Mouse (Mus musculus): ENCODE measurements around the gene Rab43.
A peak's percentile ranks its signal among the peaks of the same experiment; 100 is the strongest.
"Not testable (repeated sequence)": the region's sequence is repeated elsewhere in the genome, so short reads cannot be mapped to it uniquely, and the experiment has no call there.

Gene Rab43

DNA sequence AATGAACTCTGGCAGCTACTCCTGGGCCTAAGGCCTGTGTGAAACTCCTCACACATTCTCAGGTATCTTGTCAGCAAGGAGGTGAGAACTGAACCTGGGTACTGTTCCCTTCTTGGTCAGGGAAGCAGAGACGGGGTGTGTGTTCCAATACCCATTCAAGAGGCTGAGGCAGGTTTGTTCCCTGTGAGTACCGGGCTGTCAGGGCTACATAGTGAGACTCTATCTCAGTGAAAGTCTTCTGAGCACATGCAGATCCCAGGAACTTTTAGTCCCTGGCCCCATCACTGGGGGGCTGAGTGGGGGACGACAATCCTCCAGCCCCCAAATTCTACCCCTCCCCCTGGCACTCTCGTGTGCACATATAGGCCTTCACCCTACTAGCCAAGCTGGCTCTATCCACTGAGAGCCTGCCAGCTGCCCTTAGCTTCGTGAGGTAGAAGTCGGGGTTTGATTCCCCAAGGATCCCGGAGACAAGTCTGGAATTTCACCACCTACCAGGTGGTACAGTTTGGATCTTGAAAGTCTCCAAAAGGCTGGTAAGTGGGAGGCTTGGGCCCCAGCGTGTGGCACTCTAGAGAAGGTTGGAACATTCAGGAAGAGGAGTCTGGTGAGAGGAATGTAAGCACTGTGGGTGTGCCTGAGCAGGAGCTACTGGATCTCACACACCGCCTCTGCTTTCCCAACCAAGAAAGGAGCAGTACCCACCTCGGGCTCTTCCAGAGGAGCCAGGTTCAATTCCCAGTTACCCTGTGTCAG, 31.2 kb downstream of the Rab43 start:
- DNase-seq = no peak

DNA sequence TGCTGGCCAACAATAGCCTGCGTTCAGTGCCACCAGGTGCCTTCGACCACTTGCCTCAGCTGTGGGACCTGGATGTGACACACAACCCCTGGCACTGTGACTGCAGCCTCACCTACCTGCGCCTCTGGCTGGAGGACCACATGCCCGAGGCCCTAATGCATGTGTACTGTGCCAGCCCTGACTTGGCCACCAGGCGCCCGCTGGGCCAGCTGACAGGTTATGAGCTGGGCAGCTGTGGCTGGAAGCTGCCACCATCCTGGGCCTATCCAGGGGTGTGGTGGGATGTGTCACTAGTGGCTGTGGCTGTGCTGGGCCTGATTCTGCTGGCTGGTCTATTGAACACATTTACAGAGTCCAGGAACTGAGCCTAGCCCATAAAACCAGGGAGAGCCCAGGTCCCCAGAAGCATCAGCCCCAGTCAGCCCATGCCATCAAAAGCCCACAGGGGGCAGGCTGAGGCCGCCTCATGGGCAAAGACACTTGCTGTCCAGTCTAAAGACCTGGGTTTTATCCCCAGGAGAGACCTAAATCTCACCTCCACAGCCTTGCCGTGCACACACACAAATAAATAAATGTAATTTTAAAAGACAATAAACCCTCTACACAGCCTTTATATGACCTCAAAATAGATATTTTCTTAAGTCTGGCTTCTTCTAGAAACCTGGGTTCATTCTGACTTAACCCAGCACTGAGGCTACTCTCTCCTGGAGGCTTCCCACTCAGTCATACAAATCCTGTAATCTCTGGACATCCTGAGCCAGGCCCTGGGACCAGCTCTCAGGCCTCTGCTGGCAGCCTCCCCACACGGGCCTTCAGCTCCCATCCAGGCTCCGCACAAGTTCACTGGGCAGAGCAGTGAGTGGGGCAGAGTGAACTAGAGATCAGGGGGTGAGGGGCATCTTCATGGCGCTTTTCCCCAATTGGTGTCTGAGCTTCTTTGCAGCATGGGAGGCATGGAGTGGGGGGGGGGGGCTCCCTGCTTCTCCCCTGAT, 32.5 kb downstream of the Rab43 start:
- no peak for DNase-seq

DNA sequence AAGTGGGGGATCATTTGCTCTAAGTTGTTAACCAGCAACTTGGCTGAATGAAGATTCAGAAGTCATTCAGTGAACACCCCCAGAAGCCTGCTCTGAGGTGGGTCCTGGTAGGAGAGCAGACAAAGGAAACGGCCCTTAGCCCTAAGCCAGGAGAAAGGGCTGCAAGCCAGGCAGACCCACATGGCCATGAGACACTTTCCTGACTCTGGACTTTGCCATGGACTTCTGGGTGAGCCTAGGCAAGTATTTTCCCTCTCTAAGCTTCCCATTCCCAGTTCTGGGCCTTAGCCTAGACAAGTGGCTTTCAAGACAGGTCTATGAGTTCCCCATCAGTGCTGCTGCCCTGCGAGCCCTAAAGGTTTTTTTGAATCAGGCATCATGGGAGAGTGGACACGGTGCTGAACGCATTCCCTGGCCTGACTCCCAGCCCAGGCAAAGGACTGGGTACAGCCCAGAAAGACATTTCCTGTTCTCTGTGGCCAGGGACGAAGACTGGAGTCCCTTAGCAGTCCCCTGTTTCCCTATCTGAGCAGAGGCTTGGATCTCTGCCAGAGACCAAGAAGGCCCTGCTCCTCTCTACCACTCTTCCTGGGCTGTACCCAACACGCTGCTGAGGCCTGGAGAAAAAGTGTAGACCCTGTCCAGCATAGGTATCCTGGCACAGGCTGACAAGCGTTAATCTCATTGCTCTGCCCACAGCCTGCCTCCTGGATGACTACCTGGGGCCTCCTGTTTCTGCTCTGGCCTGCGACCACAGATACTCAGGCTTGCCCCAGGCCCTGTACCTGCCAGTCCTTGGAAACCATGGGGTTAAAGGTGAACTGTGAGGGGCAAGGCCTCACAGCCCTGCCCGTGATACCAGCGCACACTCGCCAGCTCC, 33.4 kb downstream of the Rab43 start:
- DNase-seq = no peak

DNA sequence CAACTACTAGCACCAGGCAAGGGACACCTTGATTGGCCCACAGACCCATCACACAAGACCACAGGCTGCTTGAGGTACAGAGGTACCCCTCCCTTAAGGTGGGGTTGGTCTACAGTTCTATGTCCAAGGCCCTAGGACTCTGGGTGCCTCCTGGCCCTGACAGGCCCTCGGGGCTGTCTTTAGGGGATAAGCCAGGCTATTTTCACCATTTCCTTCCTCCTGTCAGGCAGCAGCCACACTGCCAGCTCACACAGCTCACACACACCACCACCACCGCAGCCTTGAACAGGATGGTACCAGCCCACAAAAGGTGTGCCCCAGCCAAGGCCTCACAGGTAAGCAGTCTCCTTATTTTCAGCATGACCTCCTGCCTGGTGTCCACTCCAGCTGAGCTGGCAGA, 34.1 kb downstream of the Rab43 start, which contains the start of gene Gp9:
Gp9 (plus strand) TSS at position 231 of the 400 bp plus-strand sequence.
- DNase-seq = no peak

DNA sequence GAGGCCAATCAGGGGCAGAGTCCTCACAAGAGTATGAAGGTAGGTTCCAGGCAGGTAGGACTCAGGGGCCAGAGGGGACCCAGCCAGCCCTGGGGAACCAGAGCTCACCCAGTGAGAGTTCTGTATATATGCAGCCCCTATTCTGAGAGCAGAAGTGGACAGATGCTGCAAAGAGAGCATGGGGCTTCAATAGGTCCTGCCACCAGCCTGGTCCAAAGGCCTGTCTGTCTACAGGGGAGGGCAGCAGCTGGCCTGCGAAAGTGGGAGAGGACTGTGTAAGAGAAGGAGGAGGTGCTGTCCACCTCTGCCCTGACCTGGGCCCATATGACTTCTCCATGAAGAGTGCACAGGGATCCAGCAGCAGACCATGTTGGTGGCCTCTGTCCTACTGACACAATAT, 35.3 kb downstream of the Rab43 start:
- DNase-seq = no peak

DNA sequence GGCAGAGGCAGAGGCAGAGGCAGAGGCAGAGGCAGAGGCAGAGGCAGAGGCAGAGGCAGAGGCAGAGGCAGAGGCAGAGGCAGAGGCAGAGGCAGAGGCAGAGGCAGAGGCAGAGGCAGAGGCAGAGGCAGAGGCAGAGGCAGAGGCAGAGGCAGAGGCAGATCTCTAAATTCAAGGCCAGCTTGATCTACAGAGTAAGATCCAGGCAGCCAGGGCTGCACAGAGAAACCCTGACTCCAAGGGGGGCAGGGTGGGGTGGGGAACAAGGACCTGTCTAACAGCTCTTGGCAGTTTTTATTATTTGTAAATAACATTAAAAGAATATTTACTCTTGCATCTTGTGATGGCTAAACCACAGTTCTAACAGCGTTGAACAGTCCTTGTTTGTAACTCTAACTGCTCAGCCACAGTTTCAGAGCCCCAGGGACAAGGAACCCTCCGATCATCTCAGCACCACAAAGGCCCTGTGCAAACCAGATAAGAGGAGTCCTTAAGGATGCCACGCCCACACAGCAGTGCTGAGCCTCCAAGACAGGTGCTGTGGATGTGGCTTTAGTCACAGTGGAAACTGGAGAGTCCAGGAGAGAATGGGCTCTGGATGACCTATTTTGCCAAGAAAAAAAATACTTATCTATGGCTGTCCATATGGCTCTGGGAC, 36.2 kb downstream of the Rab43 start:
- DNase-seq = no peak

DNA sequence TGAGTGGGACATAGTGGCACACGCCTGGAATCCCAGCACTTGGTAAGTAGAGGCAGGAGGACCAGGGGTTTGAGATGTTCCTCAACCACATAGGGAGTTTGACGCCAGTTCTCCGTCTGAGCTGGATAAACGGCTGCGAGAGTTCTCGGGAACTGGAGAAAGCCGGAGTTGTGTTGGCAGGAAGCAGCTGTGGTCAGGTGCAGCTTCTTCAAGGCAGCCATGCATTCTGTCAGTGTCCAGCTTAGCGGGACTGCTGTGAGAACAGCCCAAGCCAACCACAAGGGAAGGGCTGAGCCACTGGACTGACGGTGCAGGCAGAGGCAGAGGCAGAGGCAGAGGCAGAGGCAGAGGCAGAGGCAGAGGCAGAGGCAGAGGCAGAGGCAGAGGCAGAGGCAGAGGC, 37.1 kb downstream of the Rab43 start:
- no peak for DNase-seq

DNA sequence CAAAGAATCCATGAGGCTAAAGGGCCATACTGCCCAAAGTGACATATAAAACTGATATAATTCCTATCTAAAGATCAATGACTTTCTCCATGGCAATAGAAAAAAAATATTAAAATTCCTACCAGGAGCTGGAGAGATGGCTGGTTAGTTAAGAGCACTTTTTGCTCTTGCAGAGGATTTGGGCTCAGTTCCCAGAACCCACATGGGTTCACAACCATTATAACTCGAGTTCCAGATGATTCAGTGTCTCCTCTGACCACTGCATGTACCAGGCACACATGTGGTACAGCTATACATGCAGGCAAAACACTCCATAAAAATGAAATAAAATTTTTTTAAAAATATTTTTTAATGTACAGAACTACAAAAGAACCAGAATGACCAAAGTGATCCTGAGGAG, 37.5 kb downstream of the Rab43 start:
- no peak for DNase-seq

DNA sequence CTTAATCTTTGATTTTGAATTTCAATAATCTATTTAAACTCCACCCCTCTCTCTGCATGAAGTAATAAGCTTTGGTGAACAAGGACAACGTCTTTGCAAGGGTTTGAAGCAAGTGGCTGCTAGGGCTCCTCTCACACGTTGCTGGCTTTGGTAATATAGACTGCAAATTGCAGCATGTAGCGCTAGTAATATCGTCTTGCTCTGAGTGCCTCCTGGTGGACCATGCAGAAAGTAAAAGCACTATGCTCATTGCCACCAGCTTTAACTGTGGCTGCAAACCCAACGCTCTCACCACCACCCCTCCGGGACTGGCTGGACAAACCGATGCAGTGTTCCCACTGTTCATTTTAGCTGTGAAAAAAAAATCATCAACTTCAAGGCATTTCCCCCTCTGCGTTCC, 41.3 kb downstream of the Rab43 start:
- no peak for DNase-seq

DNA sequence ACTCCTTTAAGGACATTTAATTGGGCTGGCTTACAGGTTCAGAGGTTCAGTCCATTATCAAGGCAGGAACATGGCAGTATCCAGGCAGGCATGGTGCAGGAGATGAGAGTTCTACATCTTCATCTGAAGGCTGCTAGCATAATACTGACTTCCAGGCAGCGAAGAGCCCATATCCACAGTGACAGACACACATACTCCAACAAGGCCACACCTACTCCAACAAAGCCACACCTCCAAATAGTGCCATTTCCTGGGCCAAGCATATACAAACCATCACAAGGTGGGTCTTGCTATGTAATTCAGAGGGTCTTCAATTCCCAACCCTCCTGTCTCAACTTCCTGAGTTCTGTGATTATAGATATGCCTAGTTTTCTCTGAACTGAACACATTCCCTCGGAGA, 47.7 kb downstream of the Rab43 start:
- not testable (repeated sequence) for DNase-seq

DNA sequence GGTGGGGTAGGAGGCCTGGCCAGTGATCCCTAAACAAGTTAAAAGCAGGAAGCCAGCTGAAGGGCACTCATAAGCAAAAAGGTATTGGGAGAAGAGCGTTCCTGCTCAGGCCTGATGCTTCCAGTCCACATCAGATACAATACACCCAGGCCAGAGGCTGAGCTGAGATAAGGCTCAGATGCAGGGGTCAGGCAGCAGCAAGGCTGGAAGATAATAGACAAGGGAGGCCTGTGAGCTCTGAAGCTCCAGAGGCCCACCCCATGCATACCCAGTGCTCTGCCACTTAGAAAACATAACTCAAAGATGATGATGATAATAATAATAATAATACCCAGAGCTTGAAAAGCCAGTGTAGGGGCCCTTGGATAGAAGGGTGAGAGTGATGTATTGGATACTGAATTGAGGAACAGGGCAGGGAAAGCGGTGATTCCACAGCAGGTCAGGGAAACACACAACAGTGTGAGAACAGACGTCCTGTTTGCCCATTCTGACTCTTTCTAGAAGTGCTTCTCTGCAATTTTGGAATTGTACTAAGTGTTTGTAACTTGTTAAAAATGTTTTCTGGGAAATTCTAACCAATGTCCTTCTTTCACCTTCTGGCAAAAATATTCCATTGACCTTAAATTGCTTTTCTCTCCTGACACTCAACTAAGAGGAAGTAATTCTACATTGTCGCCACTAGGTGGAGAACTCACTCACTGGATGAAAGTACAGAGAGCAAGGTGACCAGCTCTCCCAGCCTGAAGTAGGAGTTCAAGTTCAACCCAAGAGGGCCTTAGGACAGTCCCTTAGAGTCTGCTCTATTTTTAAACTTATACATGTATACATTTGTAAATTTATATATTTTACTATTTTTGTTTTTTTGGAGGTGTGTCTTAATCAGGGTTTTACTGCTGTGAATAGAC, 48.3 kb downstream of the Rab43 start:
- DNase-seq = peak; percentile 28

DNA sequence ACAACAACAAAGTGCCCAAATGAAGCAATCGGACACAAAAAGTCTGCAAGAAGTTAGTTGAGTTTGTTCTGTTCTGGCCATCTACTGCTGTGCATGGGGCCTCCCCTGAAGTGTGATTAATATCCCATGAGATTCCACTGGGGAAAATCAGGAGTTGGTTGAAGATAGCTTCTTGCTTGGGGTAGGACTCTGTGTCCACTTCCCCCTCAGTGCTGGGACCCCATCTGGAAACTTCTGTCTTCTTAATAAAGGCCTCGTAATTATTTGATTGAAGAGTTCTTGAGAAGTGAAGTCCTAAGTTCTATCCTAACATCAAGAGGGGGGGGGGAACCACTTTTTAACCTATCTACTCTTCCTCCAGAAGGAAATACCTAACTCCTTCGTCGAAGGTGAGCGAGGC, 49.8 kb downstream of the Rab43 start:
- DNase-seq = no peak

DNA sequence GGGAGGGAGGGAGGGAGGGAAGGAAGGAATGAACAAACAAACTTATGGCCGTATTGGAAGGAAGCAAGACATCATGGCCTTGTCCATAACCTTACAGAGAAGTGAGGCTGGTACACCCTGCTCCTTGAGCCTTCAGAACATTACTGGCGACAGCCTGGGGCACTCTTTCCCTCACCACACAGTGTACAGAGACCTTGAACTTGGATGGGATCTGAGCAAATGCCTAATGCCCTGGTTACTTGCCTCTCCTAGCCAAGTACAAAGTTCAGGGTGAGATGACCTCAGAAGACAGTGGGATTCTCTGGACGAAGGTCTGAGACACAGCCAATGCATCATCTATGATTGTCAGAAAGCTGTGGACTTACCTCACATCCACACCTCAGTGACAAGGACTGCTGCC, 52.1 kb downstream of the Rab43 start:
- DNase-seq = no peak

DNA sequence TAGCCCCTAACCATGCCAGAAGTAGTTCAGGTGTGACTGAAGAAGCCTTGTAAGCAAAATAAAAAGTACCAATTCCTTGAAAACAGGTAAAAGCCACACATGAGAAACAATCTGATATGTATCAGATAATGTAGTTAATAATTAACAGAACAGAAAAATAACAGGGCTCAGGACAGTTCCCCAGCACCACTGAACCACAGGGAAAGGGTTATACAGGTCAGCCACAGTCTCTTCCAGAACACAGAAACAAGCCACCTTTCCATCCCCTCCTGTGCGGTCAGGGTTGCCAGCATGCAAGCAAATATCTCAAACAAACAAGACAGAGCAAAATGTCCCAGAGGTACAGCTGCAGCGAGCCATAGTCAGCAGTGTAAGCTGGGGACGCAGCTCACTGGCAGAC, 52.6 kb downstream of the Rab43 start:
- no peak for DNase-seq

DNA sequence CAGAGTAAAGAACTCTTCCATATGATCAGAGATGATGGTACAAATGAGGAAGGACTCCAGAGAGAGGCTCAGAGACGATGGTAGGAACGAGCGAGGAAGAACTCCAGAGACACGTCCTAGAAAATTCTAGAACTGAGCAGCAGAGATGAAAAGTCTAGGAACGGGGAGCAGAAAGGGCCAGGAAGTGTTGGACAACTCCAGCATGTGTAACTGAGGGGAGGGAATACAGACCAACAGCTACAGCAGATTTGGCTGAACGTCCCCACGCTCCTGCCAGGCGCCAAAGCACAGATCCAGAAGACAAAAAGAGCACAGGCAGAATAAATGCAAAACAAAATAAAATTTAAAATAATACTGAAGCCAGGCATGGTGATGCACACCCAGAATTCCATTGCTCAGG, 55.1 kb downstream of the Rab43 start:
- no peak for DNase-seq

DNA sequence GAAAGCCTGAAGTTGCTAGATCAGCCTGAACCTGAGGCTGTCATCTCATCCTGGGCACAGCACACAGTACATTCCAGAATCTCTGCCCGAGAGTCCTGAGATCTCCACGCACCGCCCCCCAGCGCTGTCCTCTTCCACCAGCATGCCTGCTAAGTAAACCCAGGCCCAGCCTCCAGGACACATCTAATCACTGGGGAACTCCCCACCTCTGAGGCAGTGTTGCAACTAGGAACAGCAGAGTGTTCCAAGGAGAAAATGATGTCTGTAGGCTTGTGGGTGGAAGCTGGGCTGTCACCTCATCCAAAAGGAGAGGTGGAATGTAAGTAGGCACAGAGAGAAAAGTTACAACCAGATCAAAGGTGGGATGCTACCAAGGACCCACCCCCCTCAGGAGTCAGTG, 56.8 kb downstream of the Rab43 start:
- DNase-seq = no peak

DNA sequence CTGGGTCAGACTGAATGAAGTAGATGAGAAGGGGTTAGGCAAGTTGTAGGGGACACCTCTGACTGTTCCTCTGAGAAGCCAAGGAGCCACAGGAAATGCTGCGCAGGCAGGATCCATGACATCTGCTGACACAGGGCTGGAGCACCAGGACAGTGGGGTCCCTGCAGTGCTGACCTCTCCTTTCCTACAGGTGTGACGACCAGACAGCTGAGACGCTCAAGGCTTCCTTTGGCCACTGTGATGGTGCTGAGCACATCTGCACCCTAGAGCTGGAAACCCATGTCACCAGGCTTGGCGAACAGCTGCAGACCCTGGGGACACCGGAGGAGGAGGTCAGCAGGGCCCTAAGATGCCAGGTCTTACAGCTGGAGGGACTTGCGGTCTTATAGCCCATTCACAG, 60.4 kb downstream of the Rab43 start:
- DNase-seq = no peak

DNA sequence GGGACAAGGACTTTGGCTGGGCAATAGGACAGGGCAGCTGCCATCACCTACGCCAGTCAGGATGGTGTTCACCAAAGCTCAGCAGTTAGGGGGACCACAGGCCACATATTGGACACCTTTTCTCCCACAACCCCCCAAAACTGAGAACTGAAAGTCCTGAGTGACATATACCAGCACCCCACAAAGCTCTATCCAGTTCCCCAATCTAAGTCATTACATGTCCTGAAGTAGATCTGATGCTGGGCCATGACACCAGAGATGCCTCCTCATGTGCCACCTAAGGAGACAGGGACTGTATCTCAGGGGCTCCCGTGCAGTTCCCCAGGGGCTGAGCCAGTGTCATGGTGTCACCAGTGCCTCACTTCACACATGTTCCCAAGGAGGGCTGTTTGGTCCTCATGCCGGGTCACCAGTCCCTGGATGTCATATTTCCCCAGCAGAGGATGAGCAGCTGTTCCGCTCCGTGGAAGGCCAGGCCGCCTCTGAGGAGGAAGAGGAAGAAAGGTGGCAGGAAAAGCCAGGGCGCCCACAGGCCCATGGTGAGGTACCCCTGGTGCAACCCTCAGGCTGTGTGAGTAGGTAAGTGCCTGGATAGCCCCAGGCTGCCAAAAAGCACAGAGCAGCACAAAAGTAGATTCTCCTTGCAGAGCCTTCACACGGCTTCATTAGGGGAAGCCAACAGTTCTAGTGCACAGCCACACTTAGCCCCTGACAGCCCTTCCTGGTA, 61.6 kb downstream of the Rab43 start:
- DNase-seq = no peak

DNA sequence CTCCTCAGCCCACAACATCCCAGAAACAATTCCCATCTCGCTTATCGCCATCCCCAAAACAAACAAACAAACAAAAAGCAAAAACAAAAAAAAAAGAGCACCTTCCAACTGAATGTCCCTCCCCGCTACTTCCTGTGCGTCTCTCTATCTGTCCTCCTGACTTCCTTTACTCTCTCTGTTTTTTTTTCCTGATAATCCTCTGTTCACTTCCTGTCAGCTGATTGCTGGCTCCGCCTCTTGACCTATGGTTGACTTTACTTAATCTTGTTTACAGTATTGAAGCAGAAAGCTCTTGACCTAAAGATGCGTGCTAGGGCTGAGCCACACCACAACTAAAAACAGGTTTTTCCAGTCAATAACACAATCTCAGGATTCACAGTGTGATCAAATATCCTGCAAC, 63.4 kb downstream of the Rab43 start:
- no peak for DNase-seq

DNA sequence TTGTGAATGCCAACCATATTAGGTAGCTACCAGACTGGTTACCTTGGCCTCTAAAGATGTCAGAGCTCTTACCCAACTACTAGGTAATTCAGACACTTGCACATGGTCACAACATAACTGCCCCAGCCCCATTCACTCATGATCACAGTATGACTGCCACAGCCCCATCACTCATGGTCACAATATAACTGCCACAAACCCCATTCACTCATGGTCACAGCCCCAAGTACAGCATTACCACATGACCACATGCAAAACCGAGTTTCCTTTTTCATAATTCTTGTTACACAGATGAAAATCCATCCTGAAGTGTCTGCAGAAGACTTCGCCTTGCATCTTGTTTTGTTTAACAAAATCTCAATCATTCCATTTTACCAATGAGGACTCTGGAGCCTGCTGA, 63.9 kb downstream of the Rab43 start:
- DNase-seq = no peak

DNA sequence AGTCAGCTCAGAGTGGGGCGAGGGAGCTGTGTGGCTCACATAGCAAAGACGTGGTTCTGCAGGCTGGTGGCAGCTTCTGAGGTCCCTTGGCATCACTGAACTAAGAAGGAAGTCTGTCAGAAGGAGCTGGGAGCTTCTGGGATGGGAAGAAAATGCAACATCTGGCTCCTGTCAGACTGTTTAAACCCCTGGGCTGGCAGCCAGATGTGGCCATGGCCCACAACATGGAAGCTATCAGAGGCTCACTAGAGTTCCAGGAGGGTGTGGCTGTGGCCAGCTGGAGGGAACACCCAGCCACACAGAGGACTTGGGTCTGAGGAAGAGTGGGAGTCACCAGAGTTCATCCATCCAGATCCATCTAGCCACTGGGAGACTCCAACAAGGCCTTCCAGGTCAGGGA, 65.1 kb downstream of the Rab43 start:
- DNase-seq = no peak

All from thymus, postnatal 14 days (tissue).